Mouse (Mus musculus): ENCODE data around the gene Aip. TPM values are rescaled to one million over a fixed set of nuclear protein-coding genes. Genes with fewer than 3 reads are reported as not detected.
A peak's percentile ranks its signal among the peaks of the same experiment; 100 is the strongest.
"Not testable (repeated sequence)": the region's sequence is repeated elsewhere in the genome, so short reads cannot be mapped to it uniquely, and the experiment has no call there.

Aip gene
- polyA plus RNA-seq, 1 experiment from 2014 or later: 55.2 TPM

- Histone ChIP-seq H3K4me1 (peaks cover 14% of the 10 kb centered on the region), H3K9me3 (no peaks in the 10 kb centered on the region), H3K27me3 (ENCODE audit: poor library complexity, severe bottlenecking) (no peaks in the 10 kb centered on the region), H3K36me3 (replicated peaks) (no peaks in the 10 kb centered on the region), H3K27ac (peak within 1 kb of the TSS; percentile 25; the same call in 1 of the 2 replicates), H3K4me3 (no peak within 1 kb of the TSS)
- WGBS: 71% methylated on average over 2 of the region's 2 CpGs
- DNase-seq (ENCODE audit: extremely low spot score, low spot score): no peak
These were observed 13.8 kb upstream of the Aip start, which contains the start of gene Gpr152 for GRCm38 (mm10) chr19:4139446-4139845. Gene Gpr152, plus strand, starts transcription at chr19:4139787.

GRCm38 (mm10) chr19:4137913-4138312 lies 12.3 kb upstream of the Aip start:
- Histone ChIP-seq H3K4me3 (no peak overlapping the region), H3K27me3 (ENCODE audit: poor library complexity, severe bottlenecking) (no peaks in the 10 kb centered on the region), H3K36me3 (replicated peaks) (peaks cover 3% of the 10 kb centered on the region), H3K27ac (no peak overlapping the region), H3K4me1 (peaks cover 14% of the 10 kb centered on the region), H3K9me3 (no peaks in the 10 kb centered on the region)
- DNase-seq (ENCODE audit: extremely low spot score, low spot score): no peak
- 92% methylated on average over 5 of the region's 5 CpGs for WGBS

GRCm38 (mm10) chr19:4136463-4136862 lies 10.8 kb upstream of the Aip start:
- no peak for DNase-seq (ENCODE audit: extremely low spot score, low spot score)
- H3K36me3 ChIP-seq (replicated peaks): peaks cover 17% of the 10 kb centered on the region
- H3K4me3 ChIP-seq: no peak overlapping the region
- no peak overlapping the region for H3K27ac ChIP-seq
- H3K27me3 ChIP-seq (ENCODE audit: poor library complexity, severe bottlenecking): no peaks in the 10 kb centered on the region
- 79% methylated on average over 5 of the region's 5 CpGs for WGBS
- H3K4me1 ChIP-seq: peaks cover 14% of the 10 kb centered on the region
- no peaks in the 10 kb centered on the region for H3K9me3 ChIP-seq

- Histone ChIP-seq H3K36me3 (replicated peaks) (peaks cover 23% of the 10 kb centered on the region), H3K4me1 (peaks cover 14% of the 10 kb centered on the region)
- not testable (repeated sequence) for DNase-seq (ENCODE audit: extremely low spot score, low spot score); H3K27me3 ChIP-seq (ENCODE audit: poor library complexity, severe bottlenecking); H3K4me3 ChIP-seq; H3K27ac ChIP-seq; H3K9me3 ChIP-seq
- 24% methylated on average over 8 of the region's 8 CpGs for WGBS
These were observed 10.3 kb upstream of the Aip start for GRCm38 (mm10) chr19:4135963-4136345.

- 81% methylated on average over 6 of the region's 6 CpGs for WGBS
- not testable (repeated sequence) for H3K27me3 ChIP-seq (ENCODE audit: poor library complexity, severe bottlenecking); DNase-seq (ENCODE audit: extremely low spot score, low spot score); H3K27ac ChIP-seq; H3K4me3 ChIP-seq; H3K9me3 ChIP-seq
- peaks cover 14% of the 10 kb centered on the region for H3K4me1 ChIP-seq
- H3K36me3 ChIP-seq (replicated peaks): peaks cover 28% of the 10 kb centered on the region
These were observed 9.7 kb upstream of the Aip start for GRCm38 (mm10) chr19:4135229-4135962.

- WGBS: 93% methylated on average over 4 of the region's 4 CpGs
These were observed 8.7 kb upstream of the Aip start for GRCm38 (mm10) chr19:4134354-4134753.

GRCm38 (mm10) chr19:4131768-4132167 lies 6.1 kb upstream of the Aip start:
- Histone ChIP-seq H3K9me3 (no peaks in the 10 kb centered on the region), H3K4me3 (no peak overlapping the region), H3K36me3 (replicated peaks) (peaks cover 58% of the 10 kb centered on the region), H3K27ac (no peak overlapping the region), H3K27me3 (ENCODE audit: poor library complexity, severe bottlenecking) (no peaks in the 10 kb centered on the region), H3K4me1 (peaks cover 9% of the 10 kb centered on the region)
- WGBS: 92% methylated on average over 2 of the region's 2 CpGs
- no peak for DNase-seq (ENCODE audit: extremely low spot score, low spot score)

More at GRCm38 (mm10) chr19:4134354-4134753, 8.7 kb upstream of the Aip start:
- no peak overlapping the region for H3K27ac ChIP-seq
- no peak overlapping the region for H3K4me3 ChIP-seq
- no peaks in the 10 kb centered on the region for H3K27me3 ChIP-seq (ENCODE audit: poor library complexity, severe bottlenecking)
- H3K36me3 ChIP-seq (replicated peaks): peaks cover 37% of the 10 kb centered on the region
- peaks cover 5% of the 10 kb centered on the region for H3K4me1 ChIP-seq
- no peak for DNase-seq (ENCODE audit: extremely low spot score, low spot score)
- H3K9me3 ChIP-seq: no peaks in the 10 kb centered on the region

GRCm38 (mm10) chr19:4131075-4131474 lies 5.4 kb upstream of the Aip start:
- Histone ChIP-seq H3K36me3 (replicated peaks) (peaks cover 58% of the 10 kb centered on the region), H3K27me3 (ENCODE audit: poor library complexity, severe bottlenecking) (no peaks in the 10 kb centered on the region), H3K27ac (no peak overlapping the region), H3K4me3 (no peak overlapping the region), H3K4me1 (peaks cover 15% of the 10 kb centered on the region), H3K9me3 (no peaks in the 10 kb centered on the region)
- no peak for DNase-seq (ENCODE audit: extremely low spot score, low spot score)
- WGBS: 90% methylated on average over 5 of the region's 5 CpGs

- no peaks in the 10 kb centered on the region for H3K27me3 ChIP-seq (ENCODE audit: poor library complexity, severe bottlenecking)
- H3K36me3 ChIP-seq (replicated peaks): peaks cover 58% of the 10 kb centered on the region
- no peak overlapping the region for H3K4me3 ChIP-seq
- WGBS: 94% methylated on average over 4 of the region's 4 CpGs
- H3K9me3 ChIP-seq: no peaks in the 10 kb centered on the region
- H3K27ac ChIP-seq: no peak overlapping the region
- peaks cover 19% of the 10 kb centered on the region for H3K4me1 ChIP-seq
- DNase-seq (ENCODE audit: extremely low spot score, low spot score): no peak
These were observed 4.4 kb upstream of the Aip start for GRCm38 (mm10) chr19:4130106-4130505.

GRCm38 (mm10) chr19:4129462-4129861 lies 3.8 kb upstream of the Aip start:
- H3K9me3 ChIP-seq: no peaks in the 10 kb centered on the region
- peaks cover 20% of the 10 kb centered on the region for H3K4me1 ChIP-seq
- no peaks in the 10 kb centered on the region for H3K27me3 ChIP-seq (ENCODE audit: poor library complexity, severe bottlenecking)
- peaks cover 58% of the 10 kb centered on the region for H3K36me3 ChIP-seq (replicated peaks)
- no peak for DNase-seq (ENCODE audit: extremely low spot score, low spot score)
- H3K4me3 ChIP-seq: no peak overlapping the region
- 94% methylated on average over 7 of the region's 7 CpGs for WGBS
- no peak overlapping the region for H3K27ac ChIP-seq

GRCm38 (mm10) chr19:4126759-4127495 lies 1.3 kb upstream of the Aip start:
- no peak for DNase-seq (ENCODE audit: extremely low spot score, low spot score)
- peaks cover 20% of the 10 kb centered on the region for H3K4me1 ChIP-seq
- H3K36me3 ChIP-seq (replicated peaks): peaks cover 46% of the 10 kb centered on the region
- no peaks in the 10 kb centered on the region for H3K9me3 ChIP-seq
- 66% methylated on average over 7 of the region's 7 CpGs for WGBS
- H3K27ac ChIP-seq: peak overlapping the region; percentile 92
- no peaks in the 10 kb centered on the region for H3K27me3 ChIP-seq (ENCODE audit: poor library complexity, severe bottlenecking)
- peak overlapping the region; percentile 83 for H3K4me3 ChIP-seq

GRCm38 (mm10) chr19:4125268-4125667 lies 390 bp downstream of the Aip start:
- H3K4me1 ChIP-seq: peaks cover 35% of the 10 kb centered on the region
- H3K9me3 ChIP-seq; DNase-seq (ENCODE audit: extremely low spot score, low spot score); H3K27me3 ChIP-seq (ENCODE audit: poor library complexity, severe bottlenecking): not testable (repeated sequence)
- H3K36me3 ChIP-seq (replicated peaks): peaks cover 30% of the 10 kb centered on the region
- 28% methylated on average over 4 of the region's 4 CpGs for WGBS
- peak overlapping the region; percentile 92 for H3K27ac ChIP-seq
- peak overlapping the region; percentile 83 for H3K4me3 ChIP-seq

- no peaks in the 10 kb centered on the region for H3K9me3 ChIP-seq
- H3K4me1 ChIP-seq: peaks cover 38% of the 10 kb centered on the region
- 88% methylated on average over 4 of the region's 4 CpGs for WGBS
- H3K27me3 ChIP-seq (ENCODE audit: poor library complexity, severe bottlenecking): peaks cover 7% of the 10 kb centered on the region; the same call in 1 of the 2 replicates
- no peak for DNase-seq (ENCODE audit: extremely low spot score, low spot score)
- no peak overlapping the region for H3K27ac ChIP-seq
- H3K36me3 ChIP-seq (replicated peaks): peaks cover 22% of the 10 kb centered on the region
- no peak overlapping the region for H3K4me3 ChIP-seq
These were observed 1.2 kb downstream of the Aip start for GRCm38 (mm10) chr19:4124432-4124831.

Data from forebrain, embryonic 10.5 days (tissue).